Mouse (Mus musculus): ENCODE results near the gene Slc38a9. TPM values are rescaled to one million over a fixed set of nuclear protein-coding genes. Genes with fewer than 3 reads are reported as not detected.

Gene Slc38a9
- polyA plus RNA-seq, 1 experiment from 2014 or later = 6.6 TPM

GRCm38 (mm10) chr13:112726002-112726401, 65.5 kb downstream of the Slc38a9 start:
- ATAC-seq = no peak
- Histone ChIP-seq H3K4me1 (replicated peaks; ENCODE audit: control insufficient read depth, insufficient read depth, low read length) (no peaks in the 10 kb centered on the region), H3K9ac (ENCODE audit: low read depth, low read length) (no peak overlapping the region), H3K4me3 (ENCODE audit: low read depth, low read length) (no peak overlapping the region), H3K36me3 (ENCODE audit: control insufficient read depth, insufficient read depth) (no peaks in the 10 kb centered on the region), H3K9me3 (ENCODE audit: control insufficient read depth) (no peaks in the 10 kb centered on the region), H3K27ac (ENCODE audit: low read depth, low read length) (no peak overlapping the region), H3K4me2 (replicated peaks; ENCODE audit: low read depth) (no peak overlapping the region), H3K27me3 (replicated peaks; ENCODE audit: control insufficient read depth, insufficient read depth, low read length) (no peaks in the 10 kb centered on the region)
- no peak for TF ChIP-seq CTCF (IDR thresholded peaks at IDR 0.05; ENCODE audit: low read depth)
- WGBS = 52% methylated on average over 3 of the region's 3 CpGs

- Histone ChIP-seq H3K27ac (ENCODE audit: low read depth, low read length) (no peak overlapping the region), H3K4me1 (replicated peaks; ENCODE audit: control insufficient read depth, insufficient read depth, low read length) (no peaks in the 10 kb centered on the region), H3K9me3 (ENCODE audit: control insufficient read depth) (no peaks in the 10 kb centered on the region), H3K27me3 (replicated peaks; ENCODE audit: control insufficient read depth, insufficient read depth, low read length) (no peaks in the 10 kb centered on the region), H3K4me3 (ENCODE audit: low read depth, low read length) (no peak overlapping the region), H3K4me2 (replicated peaks; ENCODE audit: low read depth) (no peak overlapping the region), H3K9ac (ENCODE audit: low read depth, low read length) (no peak overlapping the region), H3K36me3 (ENCODE audit: control insufficient read depth, insufficient read depth) (no peaks in the 10 kb centered on the region)
- ATAC-seq = peak; percentile 71; the same call in 1 of the 2 replicates
- WGBS = 80% methylated on average over 12 of the region's 12 CpGs
- TF ChIP-seq CTCF (IDR thresholded peaks at IDR 0.05; ENCODE audit: low read depth) = no peak
Observed at GRCm38 (mm10) chr13:112733311-112733710, 72.8 kb downstream of the Slc38a9 start.

GRCm38 (mm10) chr13:112734906-112735713, 74.6 kb downstream of the Slc38a9 start:
- Histone ChIP-seq H3K4me2 (replicated peaks; ENCODE audit: low read depth) (no peak overlapping the region), H3K36me3 (ENCODE audit: control insufficient read depth, insufficient read depth) (no peaks in the 10 kb centered on the region), H3K9me3 (ENCODE audit: control insufficient read depth) (no peaks in the 10 kb centered on the region), H3K4me3 (ENCODE audit: low read depth, low read length) (no peak overlapping the region), H3K27ac (ENCODE audit: low read depth, low read length) (peak overlapping the region; percentile 15; the same call in 1 of the 2 replicates), H3K4me1 (replicated peaks; ENCODE audit: control insufficient read depth, insufficient read depth, low read length) (no peaks in the 10 kb centered on the region), H3K9ac (ENCODE audit: low read depth, low read length) (no peak overlapping the region), H3K27me3 (replicated peaks; ENCODE audit: control insufficient read depth, insufficient read depth, low read length) (no peaks in the 10 kb centered on the region)
- TF ChIP-seq CTCF (IDR thresholded peaks at IDR 0.05; ENCODE audit: low read depth) = peak; percentile 28
- ATAC-seq = peak; percentile 56; the same call in 1 of the 2 replicates
- WGBS = 60% methylated on average over 14 of the region's 14 CpGs

- no peak for TF ChIP-seq CTCF (IDR thresholded peaks at IDR 0.05; ENCODE audit: low read depth)
- no peak overlapping the region for H3K4me3 ChIP-seq (ENCODE audit: low read depth, low read length)
- no peak overlapping the region for H3K27ac ChIP-seq (ENCODE audit: low read depth, low read length)
- H3K36me3 ChIP-seq (ENCODE audit: control insufficient read depth, insufficient read depth) = no peaks in the 10 kb centered on the region
- no peaks in the 10 kb centered on the region for H3K9me3 ChIP-seq (ENCODE audit: control insufficient read depth)
- H3K4me1 ChIP-seq (replicated peaks; ENCODE audit: control insufficient read depth, insufficient read depth, low read length) = no peaks in the 10 kb centered on the region
- no peak overlapping the region for H3K4me2 ChIP-seq (replicated peaks; ENCODE audit: low read depth)
- H3K27me3 ChIP-seq (replicated peaks; ENCODE audit: control insufficient read depth, insufficient read depth, low read length) = no peaks in the 10 kb centered on the region
- WGBS = 84% methylated on average over 10 of the region's 10 CpGs
- no peak for ATAC-seq
- H3K9ac ChIP-seq (ENCODE audit: low read depth, low read length) = no peak overlapping the region
Observed at GRCm38 (mm10) chr13:112736407-112736806, 75.9 kb downstream of the Slc38a9 start.

GRCm38 (mm10) chr13:112737110-112737509, 76.6 kb downstream of the Slc38a9 start:
- Histone ChIP-seq H3K27me3 (replicated peaks; ENCODE audit: control insufficient read depth, insufficient read depth, low read length) (no peaks in the 10 kb centered on the region), H3K36me3 (ENCODE audit: control insufficient read depth, insufficient read depth) (no peaks in the 10 kb centered on the region), H3K4me1 (replicated peaks; ENCODE audit: control insufficient read depth, insufficient read depth, low read length) (no peaks in the 10 kb centered on the region), H3K27ac (ENCODE audit: low read depth, low read length) (no peak overlapping the region), H3K9ac (ENCODE audit: low read depth, low read length) (no peak overlapping the region), H3K4me3 (ENCODE audit: low read depth, low read length) (no peak overlapping the region), H3K4me2 (replicated peaks; ENCODE audit: low read depth) (no peak overlapping the region), H3K9me3 (ENCODE audit: control insufficient read depth) (no peaks in the 10 kb centered on the region)
- no peak for ATAC-seq
- no peak for TF ChIP-seq CTCF (IDR thresholded peaks at IDR 0.05; ENCODE audit: low read depth)
- WGBS = 77% methylated on average over 9 of the region's 9 CpGs

- Histone ChIP-seq H3K4me3 (ENCODE audit: low read depth, low read length) (no peak overlapping the region), H3K4me1 (replicated peaks; ENCODE audit: control insufficient read depth, insufficient read depth, low read length) (no peaks in the 10 kb centered on the region), H3K36me3 (ENCODE audit: control insufficient read depth, insufficient read depth) (no peaks in the 10 kb centered on the region), H3K27me3 (replicated peaks; ENCODE audit: control insufficient read depth, insufficient read depth, low read length) (no peaks in the 10 kb centered on the region), H3K9me3 (ENCODE audit: control insufficient read depth) (no peaks in the 10 kb centered on the region), H3K27ac (ENCODE audit: low read depth, low read length) (no peak overlapping the region), H3K4me2 (replicated peaks; ENCODE audit: low read depth) (no peak overlapping the region), H3K9ac (ENCODE audit: low read depth, low read length) (no peak overlapping the region)
- 82% methylated on average over 16 of the region's 16 CpGs for WGBS
- no peak for TF ChIP-seq CTCF (IDR thresholded peaks at IDR 0.05; ENCODE audit: low read depth)
- ATAC-seq = no peak
Observed at GRCm38 (mm10) chr13:112738005-112738404, 77.5 kb downstream of the Slc38a9 start.

All from intestine, postnatal 0 days (tissue).